Mouse (Mus musculus) spleen, adult 2 months (tissue): ENCODE measurements around the gene Olfr572.

Experiments used
- CTCF ChIP-seq: fragments of 200-500 bp; IDR thresholded peaks from 2 replicates; pipeline ENCODE4 v1.5.1; 2011; ENCODE audit warnings: mild to moderate bottlenecking, inconsistent platforms; ENCODE audit not compliant: insufficient read depth, insufficient read length, insufficient replicate concordance; ENCODE audit errors: extremely low read depth
- POLR2A ChIP-seq: fragments of 200-500 bp; IDR thresholded peaks from 2 replicates; pipeline ENCODE4 v1.6.1; 2011; ENCODE audit warnings: low read depth, low read length, inconsistent platforms

DNA sequence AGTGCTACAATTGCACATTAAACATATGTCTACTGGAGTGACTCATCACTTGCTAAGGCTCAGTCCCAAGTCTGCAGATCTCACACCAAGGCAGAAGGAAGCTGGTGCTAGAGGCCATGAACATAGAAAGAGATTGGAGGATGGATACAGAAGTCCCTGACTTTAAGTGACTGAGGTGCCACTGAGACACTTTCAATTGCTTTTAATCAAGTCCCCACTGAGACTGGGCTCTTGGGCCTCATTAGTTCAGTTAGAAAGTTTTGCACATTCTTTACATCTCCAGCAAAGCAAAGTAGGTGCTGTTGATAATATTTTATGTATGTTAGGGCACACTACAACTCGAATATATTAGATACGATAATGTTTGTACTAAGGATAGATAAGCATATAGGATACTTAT is 51.6 kb downstream of the Olfr572 start, which contains the start of gene Olfr577:
- TF ChIP-seq CTCF (no peak), POLR2A (no peak)
